Mouse (Mus musculus): Measurements from ENCODE around the gene Gm28551. TPM values are rescaled to one million over a fixed set of nuclear protein-coding genes. Genes with fewer than 3 reads are reported as not detected.

Gene Gm28551
- polyA plus RNA-seq, 1 experiment, result not detected

- no peak for DNase-seq
- H3K36me3 ChIP-seq (ENCODE audit: control insufficient read depth, insufficient read depth, low read length), result no peaks in the 10 kb centered on the region
- WGBS, result 94% methylated on average over 3 of the region's 3 CpGs
- H3K27ac ChIP-seq (ENCODE audit: control insufficient read depth, insufficient read depth, low read length), result no peak overlapping the region
- no peaks in the 10 kb centered on the region for H3K27me3 ChIP-seq (ENCODE audit: control insufficient read depth, insufficient read depth, low read length)
- H3K4me3 ChIP-seq (ENCODE audit: control insufficient read depth, insufficient read depth, low read length), result no peak overlapping the region
- no peak for TF ChIP-seq CTCF (IDR thresholded peaks at IDR 0.05; ENCODE audit: borderline replicate concordance, control insufficient read depth, extremely low read depth, insufficient read depth, low read length, poor library complexity)
- no peak for TF ChIP-seq POLR2A (IDR thresholded peaks at IDR 0.05; ENCODE audit: control insufficient read depth, extremely low read depth, insufficient read depth, low read length, poor library complexity)
- no peaks in the 10 kb centered on the region for H3K4me1 ChIP-seq (replicated peaks; ENCODE audit: control insufficient read depth, insufficient read depth, low read length)
These were observed 61.3 kb downstream of the Gm28551 start for GRCm38 (mm10) chr1:53291197-53291596.

Other genes with a start within 250 kb of the Gm28551 start
- gene 1700019A02Rik, start 165.0 kb downstream of the Gm28551 start, polyA plus RNA-seq (2012; rRNA removed), result not detected in 2 replicates
- gene Pms1, start 55.6 kb downstream of the Gm28551 start, polyA plus RNA-seq (2012; rRNA removed), result 5.2 and 5.5 TPM in 2 replicates
- 15.6 and 20.9 TPM in 2 replicates for gene Ormdl1, start 55.6 kb downstream of the Gm28551 start, polyA plus RNA-seq (2012; rRNA removed)
- gene Gm28778, start 55.6 kb downstream of the Gm28551 start, polyA plus RNA-seq (2012; rRNA removed), result 32.3 and 35.6 TPM in 2 replicates
- 4.1 and 5.3 TPM in 2 replicates for gene Osgepl1, start 39.0 kb downstream of the Gm28551 start, polyA plus RNA-seq (2012; rRNA removed)
- gene Asdurf, start within 50 bp of the Gm28551 start, polyA plus RNA-seq (2012; rRNA removed), result not detected in 2 replicates
- 7.1 and 7.3 TPM in 2 replicates for gene Asnsd1, start 85 bp upstream of the Gm28551 start, polyA plus RNA-seq (2012; rRNA removed)